Mouse (Mus musculus): ENCODE data around the gene Hist2h2be. TPM values are rescaled to one million over a fixed set of nuclear protein-coding genes. Genes with fewer than 3 reads are reported as not detected.
A peak's percentile ranks its signal among the peaks of the same experiment; 100 is the strongest.

The Hist2h2be gene
- polyA plus RNA-seq, 1 experiment from 2014 or later = 8.6 TPM

- Histone ChIP-seq H3K4me1 (ENCODE audit: control insufficient read depth, insufficient read depth, low read length) (0 out of 2 replicates have a peak, but pooled peaks cover 3% of the 10 kb centered on the region), H3K4me2 (ENCODE audit: low read depth) (no peak overlapping the region), H3K27ac (ENCODE audit: low read depth, low read length) (no peak overlapping the region), H3K36me3 (ENCODE audit: control insufficient read depth, insufficient read depth, low read length) (peaks cover 2% of the 10 kb centered on the region), H3K27me3 (ENCODE audit: control insufficient read depth, insufficient read depth, low read length) (no peaks in the 10 kb centered on the region), H3K4me3 (ENCODE audit: low read depth, low read length) (no peak overlapping the region), H3K9ac (ENCODE audit: low read length) (no peak overlapping the region), H3K9me3 (ENCODE audit: control insufficient read depth, low read length) (no peaks in the 10 kb centered on the region)
- 68% methylated on average over 4 of the region's 4 CpGs for WGBS
- DNase-seq (ENCODE audit: low spot score) = no peak
- ATAC-seq (ENCODE audit: insufficient read depth, low FRiP score, low TSS enrichment) = no peak
These were observed 41.4 kb upstream of the Hist2h2be start for GRCm38 (mm10) chr3:96179531-96179930.

DNA sequence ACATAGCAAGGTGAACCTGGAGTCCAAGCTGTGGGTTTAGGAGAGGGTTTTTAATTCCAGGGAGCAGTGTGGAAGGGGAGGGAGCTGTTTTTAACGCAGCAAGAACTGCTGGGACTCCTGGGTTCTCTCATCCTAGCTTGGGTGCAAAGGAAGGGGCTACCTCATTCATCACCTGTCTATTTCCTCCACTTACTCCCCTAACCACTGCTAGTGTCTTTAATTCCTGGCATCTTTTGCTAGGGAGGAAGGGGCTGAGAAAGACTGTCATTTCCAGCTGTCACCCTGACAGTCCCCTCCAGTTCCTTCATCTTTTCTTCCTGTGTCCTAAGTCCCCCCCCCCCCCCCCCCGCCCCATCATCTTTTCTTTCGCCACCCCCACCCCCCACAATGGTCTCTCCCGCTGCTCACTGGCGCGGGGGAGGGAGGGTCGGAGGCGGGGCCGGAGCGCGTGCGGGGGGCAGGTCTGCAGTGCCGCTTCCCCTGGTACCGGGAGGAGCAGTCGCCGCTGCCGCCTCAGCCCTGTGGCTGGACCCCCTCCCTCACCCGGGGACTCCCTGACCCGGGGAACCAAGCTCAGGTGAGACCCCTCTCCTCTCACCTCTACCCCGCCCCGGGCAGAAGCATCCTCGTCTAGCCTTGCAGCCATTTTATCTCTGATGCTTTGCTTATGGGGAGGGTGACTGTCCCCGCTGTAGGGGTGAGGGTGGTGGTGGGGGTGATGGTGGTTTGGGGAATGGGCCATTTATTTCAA is 40.0 kb upstream of the Hist2h2be start, which contains the start of gene Sv2a:
Sv2a (plus strand) TSS at position 425 of the 751 bp plus-strand sequence.
- H3K27ac ChIP-seq (ENCODE audit: low read depth, low read length) = no peak within 1 kb of the TSS
- peaks cover 2% of the 10 kb centered on the region for H3K36me3 ChIP-seq (ENCODE audit: control insufficient read depth, insufficient read depth, low read length)
- H3K4me1 ChIP-seq (ENCODE audit: control insufficient read depth, insufficient read depth, low read length) = 0 out of 2 replicates have a peak, but pooled peaks cover 3% of the 10 kb centered on the region
- H3K9ac ChIP-seq (ENCODE audit: low read length) = peak within 1 kb of the TSS; percentile 64
- peak within 1 kb of the TSS; percentile 73 for H3K4me2 ChIP-seq (ENCODE audit: low read depth)
- H3K27me3 ChIP-seq (ENCODE audit: control insufficient read depth, insufficient read depth, low read length) = no peaks in the 10 kb centered on the region
- H3K9me3 ChIP-seq (ENCODE audit: control insufficient read depth, low read length) = no peaks in the 10 kb centered on the region
- whole genome bisulfite sequencing = 0% methylated on average over 5 of the region's 23 CpGs
- ATAC-seq (ENCODE audit: insufficient read depth, low FRiP score, low TSS enrichment) (peak; percentile 60), DNase-seq (ENCODE audit: low spot score) (peak; percentile 53)
- H3K4me3 ChIP-seq (ENCODE audit: low read depth, low read length) = peak within 1 kb of the TSS; percentile 43

DNA sequence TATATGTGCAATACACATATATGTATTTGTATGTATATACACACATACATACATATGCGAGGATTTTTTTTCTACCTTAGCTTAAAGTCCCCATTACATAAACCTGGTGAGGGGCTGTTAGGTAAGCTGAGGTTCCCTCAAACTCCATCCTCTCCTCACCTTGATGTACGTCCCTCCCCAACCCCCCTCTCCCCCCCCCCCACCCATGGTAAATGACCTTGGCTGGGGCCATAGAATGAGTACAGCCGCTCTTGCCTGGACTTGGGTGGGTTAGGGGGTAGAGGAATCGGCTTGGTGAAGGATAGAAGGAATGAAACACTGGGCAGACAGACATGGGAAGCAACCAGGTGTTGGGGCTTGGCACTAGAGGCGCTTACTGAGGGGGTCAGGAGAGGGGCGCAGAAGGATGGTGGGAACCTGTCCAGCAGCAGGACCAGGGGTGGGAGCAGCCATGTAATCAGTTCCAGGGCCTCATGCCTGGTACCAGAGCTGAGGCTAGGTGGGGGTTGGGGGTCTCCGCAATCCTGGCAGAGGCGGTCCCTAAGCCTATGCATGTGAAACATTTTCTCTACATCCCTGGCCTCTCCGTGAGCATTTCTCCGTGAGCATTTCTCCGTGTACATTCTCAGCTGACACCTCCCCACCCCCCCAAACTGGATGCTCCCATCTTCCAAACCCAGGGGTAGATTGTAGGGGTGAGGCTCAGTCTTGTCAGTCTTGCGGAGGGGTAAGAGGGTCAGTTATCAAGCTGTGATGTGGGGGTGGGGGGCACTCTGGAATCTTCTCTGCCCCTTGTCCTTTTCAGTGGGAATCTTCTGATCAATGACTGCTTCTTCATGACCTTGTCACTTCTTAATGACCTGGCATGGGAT is 39.2 kb upstream of the Hist2h2be start:
- peak; percentile 33; the same call in 1 of the 2 replicates for ATAC-seq (ENCODE audit: insufficient read depth, low FRiP score, low TSS enrichment)
- no peak overlapping the region for H3K27ac ChIP-seq (ENCODE audit: low read depth, low read length)
- WGBS = 36% methylated on average over 11 of the region's 12 CpGs
- H3K9ac ChIP-seq (ENCODE audit: low read length) = 0 out of 2 replicates have a peak overlapping the region, but pooled peaks have one; percentile 1
- H3K36me3 ChIP-seq (ENCODE audit: control insufficient read depth, insufficient read depth, low read length) = peaks cover 2% of the 10 kb centered on the region
- H3K4me3 ChIP-seq (ENCODE audit: low read depth, low read length) = peak overlapping the region; percentile 43
- H3K4me2 ChIP-seq (ENCODE audit: low read depth) = peak overlapping the region; percentile 73
- no peaks in the 10 kb centered on the region for H3K27me3 ChIP-seq (ENCODE audit: control insufficient read depth, insufficient read depth, low read length)
- 0 out of 2 replicates have a peak, but pooled peaks cover 3% of the 10 kb centered on the region for H3K4me1 ChIP-seq (ENCODE audit: control insufficient read depth, insufficient read depth, low read length)
- no peak for DNase-seq (ENCODE audit: low spot score)
- H3K9me3 ChIP-seq (ENCODE audit: control insufficient read depth, low read length) = no peaks in the 10 kb centered on the region

GRCm38 (mm10) chr3:96182382-96182776 is 38.5 kb upstream of the Hist2h2be start:
- ATAC-seq (ENCODE audit: insufficient read depth, low FRiP score, low TSS enrichment) = no peak
- H3K9me3 ChIP-seq (ENCODE audit: control insufficient read depth, low read length) = no peaks in the 10 kb centered on the region
- 52% methylated on average over 4 of the region's 4 CpGs for WGBS
- 0 out of 2 replicates have a peak, but pooled peaks cover 3% of the 10 kb centered on the region for H3K4me1 ChIP-seq (ENCODE audit: control insufficient read depth, insufficient read depth, low read length)
- peak overlapping the region; percentile 21; the same call in 1 of the 2 replicates for H3K4me2 ChIP-seq (ENCODE audit: low read depth)
- H3K4me3 ChIP-seq (ENCODE audit: low read depth, low read length) = no peak overlapping the region
- H3K27me3 ChIP-seq (ENCODE audit: control insufficient read depth, insufficient read depth, low read length) = no peaks in the 10 kb centered on the region
- H3K9ac ChIP-seq (ENCODE audit: low read length) = no peak overlapping the region
- H3K36me3 ChIP-seq (ENCODE audit: control insufficient read depth, insufficient read depth, low read length) = peaks cover 2% of the 10 kb centered on the region
- DNase-seq (ENCODE audit: low spot score) = no peak
- no peak overlapping the region for H3K27ac ChIP-seq (ENCODE audit: low read depth, low read length)

DNA sequence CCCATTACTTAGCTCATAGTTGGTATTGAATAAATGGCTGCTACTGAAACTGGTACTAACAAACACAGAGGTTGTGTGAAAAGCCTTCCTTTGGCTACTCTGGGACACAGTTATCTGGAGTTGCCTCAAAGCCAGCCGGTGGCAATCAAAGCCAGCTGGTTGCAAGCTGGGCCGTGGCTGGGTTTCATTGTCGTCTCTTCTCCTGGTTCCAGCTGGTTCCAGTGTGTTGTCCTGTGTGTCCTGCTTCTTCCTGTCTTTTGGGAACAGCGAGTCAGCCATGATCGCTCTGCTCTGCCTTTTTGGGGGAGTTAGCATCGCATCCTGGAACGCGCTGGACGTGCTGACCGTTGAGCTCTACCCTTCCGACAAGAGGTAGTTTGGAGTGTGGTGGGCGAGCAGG is 27.9 kb upstream of the Hist2h2be start:
- H3K4me1 ChIP-seq (ENCODE audit: control insufficient read depth, insufficient read depth, low read length) = peaks cover 5% of the 10 kb centered on the region
- no peak overlapping the region for H3K27ac ChIP-seq (ENCODE audit: low read depth, low read length)
- H3K27me3 ChIP-seq (ENCODE audit: control insufficient read depth, insufficient read depth, low read length) = no peaks in the 10 kb centered on the region
- 65% methylated on average over 12 of the region's 12 CpGs for WGBS
- no peaks in the 10 kb centered on the region; the same call in 1 of the 2 replicates for H3K36me3 ChIP-seq (ENCODE audit: control insufficient read depth, insufficient read depth, low read length)
- DNase-seq (ENCODE audit: low spot score) (no peak), ATAC-seq (ENCODE audit: insufficient read depth, low FRiP score, low TSS enrichment) (no peak)
- H3K9me3 ChIP-seq (ENCODE audit: control insufficient read depth, low read length) = no peaks in the 10 kb centered on the region
- H3K9ac ChIP-seq (ENCODE audit: low read length) = no peak overlapping the region
- no peak overlapping the region for H3K4me3 ChIP-seq (ENCODE audit: low read depth, low read length)
- H3K4me2 ChIP-seq (ENCODE audit: low read depth) = no peak overlapping the region

- Histone ChIP-seq H3K36me3 (ENCODE audit: control insufficient read depth, insufficient read depth, low read length) (no peaks in the 10 kb centered on the region; the same call in 1 of the 2 replicates), H3K4me3 (ENCODE audit: low read depth, low read length) (no peak overlapping the region), H3K4me1 (ENCODE audit: control insufficient read depth, insufficient read depth, low read length) (peaks cover 5% of the 10 kb centered on the region), H3K27me3 (ENCODE audit: control insufficient read depth, insufficient read depth, low read length) (no peaks in the 10 kb centered on the region), H3K27ac (ENCODE audit: low read depth, low read length) (no peak overlapping the region), H3K9me3 (ENCODE audit: control insufficient read depth, low read length) (no peaks in the 10 kb centered on the region), H3K4me2 (ENCODE audit: low read depth) (no peak overlapping the region), H3K9ac (ENCODE audit: low read length) (no peak overlapping the region)
- 92% methylated on average over 10 of the region's 10 CpGs for WGBS
- ATAC-seq (ENCODE audit: insufficient read depth, low FRiP score, low TSS enrichment) = no peak
- no peak for DNase-seq (ENCODE audit: low spot score)
These were observed 26.0 kb upstream of the Hist2h2be start for GRCm38 (mm10) chr3:96194966-96195365.

GRCm38 (mm10) chr3:96195616-96196313 is 25.2 kb upstream of the Hist2h2be start:
- H3K4me2 ChIP-seq (ENCODE audit: low read depth) = no peak overlapping the region; the same call in 1 of the 2 replicates
- 90% methylated on average over 11 of the region's 11 CpGs for WGBS
- ATAC-seq (ENCODE audit: insufficient read depth, low FRiP score, low TSS enrichment) = no peak
- H3K27ac ChIP-seq (ENCODE audit: low read depth, low read length) = no peak overlapping the region
- no peak overlapping the region for H3K4me3 ChIP-seq (ENCODE audit: low read depth, low read length)
- H3K9ac ChIP-seq (ENCODE audit: low read length) = no peak overlapping the region
- peaks cover 5% of the 10 kb centered on the region for H3K4me1 ChIP-seq (ENCODE audit: control insufficient read depth, insufficient read depth, low read length)
- no peaks in the 10 kb centered on the region for H3K9me3 ChIP-seq (ENCODE audit: control insufficient read depth, low read length)
- no peak for DNase-seq (ENCODE audit: low spot score)
- no peaks in the 10 kb centered on the region for H3K27me3 ChIP-seq (ENCODE audit: control insufficient read depth, insufficient read depth, low read length)
- H3K36me3 ChIP-seq (ENCODE audit: control insufficient read depth, insufficient read depth, low read length) = no peaks in the 10 kb centered on the region; the same call in 1 of the 2 replicates

GRCm38 (mm10) chr3:96196437-96197128 is 24.3 kb upstream of the Hist2h2be start:
- WGBS = 19% methylated on average over 27 of the region's 27 CpGs
- Histone ChIP-seq H3K4me2 (ENCODE audit: low read depth) (peak overlapping the region; percentile 54), H3K27me3 (ENCODE audit: control insufficient read depth, insufficient read depth, low read length) (no peaks in the 10 kb centered on the region), H3K36me3 (ENCODE audit: control insufficient read depth, insufficient read depth, low read length) (no peaks in the 10 kb centered on the region; the same call in 1 of the 2 replicates), H3K4me3 (ENCODE audit: low read depth, low read length) (peak overlapping the region; percentile 63), H3K9me3 (ENCODE audit: control insufficient read depth, low read length) (no peaks in the 10 kb centered on the region), H3K27ac (ENCODE audit: low read depth, low read length) (peak overlapping the region; percentile 95), H3K9ac (ENCODE audit: low read length) (peak overlapping the region; percentile 95), H3K4me1 (ENCODE audit: control insufficient read depth, insufficient read depth, low read length) (peaks cover 5% of the 10 kb centered on the region)
- no peak for DNase-seq (ENCODE audit: low spot score)
- ATAC-seq (ENCODE audit: insufficient read depth, low FRiP score, low TSS enrichment) = peak; percentile 40; the same call in 1 of the 2 replicates
